Mouse (Mus musculus): ENCODE data around the gene Gm10718. TPM values are rescaled to one million over a fixed set of nuclear protein-coding genes. Genes with fewer than 3 reads are reported as not detected.
"Not testable (repeated sequence)": the region's sequence is repeated elsewhere in the genome, so short reads cannot be mapped to it uniquely, and the experiment has no call there.

Gm10718 gene
- polyA plus RNA-seq, 3 experiments from 2014 or later: 1.3 TPM; not detected in 1

DNA sequence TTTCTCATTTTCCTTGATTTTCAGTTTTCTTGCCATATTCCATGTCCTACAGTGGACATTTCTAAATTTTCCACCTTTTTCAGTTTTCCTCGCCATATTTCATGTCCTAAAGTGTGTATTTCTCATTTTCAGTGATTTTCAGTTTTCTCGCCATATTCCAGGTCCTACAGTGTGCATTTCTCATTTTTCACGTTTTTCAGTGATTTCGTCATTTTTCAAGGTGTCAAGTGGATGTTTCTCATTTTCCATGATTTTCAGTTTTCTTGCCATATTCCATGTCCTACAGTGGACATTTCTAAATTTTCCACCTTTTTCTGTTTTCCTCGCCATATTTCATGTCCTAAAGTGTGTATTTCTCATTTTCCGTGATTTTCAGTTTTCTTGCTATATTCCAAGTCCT, 2.3 kb downstream of the Gm10718 start:
- not testable (repeated sequence) for ATAC-seq

DNA sequence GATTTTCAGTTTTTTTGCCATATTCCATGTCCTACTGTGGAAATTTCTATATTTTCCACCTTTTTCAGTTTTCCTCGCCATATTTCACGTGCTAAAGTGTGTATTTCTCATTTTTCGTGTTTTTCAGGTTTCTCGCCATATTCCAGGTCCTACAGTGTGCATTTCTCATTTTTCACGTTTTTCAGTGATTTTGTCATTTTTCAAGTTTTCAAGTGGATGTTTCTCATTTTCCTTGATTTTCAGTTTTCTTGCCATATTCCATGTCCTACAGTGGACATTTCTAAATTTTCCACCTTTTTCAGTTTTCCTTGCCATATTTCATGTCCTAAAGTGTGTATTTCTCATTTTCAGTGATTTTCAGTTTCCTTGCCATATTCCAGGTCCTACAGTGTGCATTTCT, 2.8 kb downstream of the Gm10718 start:
- not testable (repeated sequence) for ATAC-seq

DNA sequence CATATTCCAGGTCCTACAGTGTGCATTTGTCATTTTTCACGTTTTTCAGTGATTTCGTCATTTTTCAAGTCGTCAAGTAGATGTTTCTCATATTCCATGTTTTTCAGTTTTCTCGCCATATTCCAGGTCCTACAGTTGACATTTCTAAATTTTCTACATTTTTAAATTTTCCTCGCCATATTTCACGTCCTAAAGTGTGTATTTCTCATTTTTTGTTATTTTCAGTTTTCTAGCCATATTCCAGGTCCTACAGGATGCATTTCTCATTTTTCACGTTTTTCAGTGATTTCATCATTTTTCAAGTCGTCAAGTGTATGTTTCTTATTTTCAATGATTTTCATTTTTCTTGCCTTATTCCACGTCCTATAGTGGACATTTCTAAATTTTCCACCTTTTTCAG, 3.4 kb downstream of the Gm10718 start:
- not testable (repeated sequence) for ATAC-seq

DNA sequence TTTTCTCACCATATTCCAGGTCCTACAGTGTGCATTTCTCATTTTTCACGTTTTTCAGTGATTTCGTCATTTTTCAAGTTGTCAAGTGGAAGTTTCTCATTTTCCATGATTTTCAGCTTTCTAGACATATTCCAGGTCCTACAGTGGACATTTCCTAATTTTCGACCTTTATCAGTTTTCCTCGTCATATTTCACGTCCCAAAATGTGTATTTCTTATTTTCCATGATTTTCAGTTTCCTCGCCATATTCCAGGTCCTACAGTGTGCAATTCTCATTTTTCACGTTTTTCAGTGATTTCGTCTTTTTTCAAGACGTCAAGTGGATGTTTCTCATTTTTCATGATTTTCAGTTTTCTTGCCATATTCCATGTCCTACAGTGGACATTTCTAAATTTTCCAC, 3.9 kb downstream of the Gm10718 start:
- not testable (repeated sequence) for ATAC-seq

DNA sequence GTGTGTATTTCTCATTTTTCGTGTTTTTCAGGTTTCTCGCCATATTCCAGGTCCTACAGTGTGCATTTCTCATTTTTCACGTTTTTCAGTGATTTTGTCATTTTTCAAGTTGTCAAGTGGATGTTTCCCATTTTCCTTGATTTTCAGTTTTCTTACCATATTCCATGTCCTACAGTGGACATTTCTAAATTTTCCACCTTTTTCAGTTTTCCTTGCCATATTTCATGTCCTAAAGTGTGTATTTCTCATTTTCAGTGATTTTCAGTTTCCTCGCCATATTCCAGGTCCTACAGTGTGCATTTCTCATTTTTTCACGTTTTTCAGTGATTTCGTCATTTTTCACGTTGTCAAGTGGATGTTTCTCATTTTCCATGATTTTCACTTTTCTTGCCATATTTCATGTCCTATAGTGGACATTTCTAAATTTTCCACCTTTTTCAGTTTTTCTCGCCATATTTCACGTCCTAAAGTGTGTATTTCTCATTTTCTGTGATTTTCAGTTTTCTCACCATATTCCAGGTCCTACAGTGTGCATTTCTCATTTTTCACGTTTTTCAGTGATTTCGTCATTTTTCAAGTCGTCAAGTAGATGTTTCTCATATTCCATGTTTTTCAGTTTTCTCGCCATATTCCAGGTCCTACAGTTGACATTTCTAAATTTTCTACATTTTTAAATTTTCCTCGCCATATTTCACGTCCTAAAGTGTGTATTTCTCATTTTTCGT, 6.1 kb downstream of the Gm10718 start:
- ATAC-seq: not testable (repeated sequence)

DNA sequence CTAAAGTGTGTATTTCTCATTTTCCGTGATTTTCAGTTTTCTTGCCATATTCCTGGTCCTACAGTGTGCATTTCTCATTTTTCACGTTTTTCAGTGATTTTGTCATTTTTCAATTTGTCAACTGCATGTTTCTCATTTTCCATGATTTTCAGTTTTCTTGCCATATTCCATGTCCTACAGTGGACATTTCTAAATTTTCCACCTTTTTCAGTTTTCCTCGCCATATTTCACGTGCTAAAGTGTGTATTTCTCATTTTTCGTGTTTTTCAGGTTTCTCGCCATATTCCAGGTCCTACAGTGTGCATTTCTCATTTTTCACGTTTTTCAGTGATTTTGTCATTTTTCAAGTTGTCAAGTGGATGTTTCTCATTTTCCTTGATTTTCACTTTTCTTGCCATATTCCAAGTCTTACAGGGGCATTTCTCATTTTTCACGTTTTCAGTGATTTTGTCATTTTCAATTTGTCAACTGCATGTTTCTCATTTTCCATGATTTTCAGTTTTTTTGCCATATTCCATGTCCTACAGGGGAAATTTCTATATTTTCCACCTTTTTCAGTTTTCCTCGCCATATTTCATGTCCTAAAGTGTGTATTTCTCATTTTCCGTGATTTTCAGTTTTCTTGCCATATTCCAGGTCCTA, 7.5 kb downstream of the Gm10718 start:
- ATAC-seq: not testable (repeated sequence)

DNA sequence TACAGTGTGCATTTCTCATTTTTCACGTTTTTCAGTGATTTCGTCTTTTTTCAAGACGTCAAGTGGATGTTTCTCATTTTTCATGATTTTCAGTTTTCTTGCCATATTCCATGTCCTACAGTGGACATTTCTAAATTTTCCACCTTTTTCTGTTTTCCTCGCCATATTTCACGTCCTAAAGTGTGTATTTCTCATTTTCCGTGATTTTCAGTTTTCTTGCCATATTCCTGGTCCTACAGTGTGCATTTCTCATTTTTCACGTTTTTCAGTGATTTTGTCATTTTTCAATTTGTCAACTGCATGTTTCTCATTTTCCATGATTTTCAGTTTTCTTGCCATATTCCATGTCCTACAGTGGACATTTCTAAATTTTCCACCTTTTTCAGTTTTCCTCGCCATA, 11.0 kb downstream of the Gm10718 start, which contains the start of gene Gm17535:
TSS of gene Gm17535 (plus strand) at position 301 of the 400 bp plus-strand sequence.
- ATAC-seq: not testable (repeated sequence)

DNA sequence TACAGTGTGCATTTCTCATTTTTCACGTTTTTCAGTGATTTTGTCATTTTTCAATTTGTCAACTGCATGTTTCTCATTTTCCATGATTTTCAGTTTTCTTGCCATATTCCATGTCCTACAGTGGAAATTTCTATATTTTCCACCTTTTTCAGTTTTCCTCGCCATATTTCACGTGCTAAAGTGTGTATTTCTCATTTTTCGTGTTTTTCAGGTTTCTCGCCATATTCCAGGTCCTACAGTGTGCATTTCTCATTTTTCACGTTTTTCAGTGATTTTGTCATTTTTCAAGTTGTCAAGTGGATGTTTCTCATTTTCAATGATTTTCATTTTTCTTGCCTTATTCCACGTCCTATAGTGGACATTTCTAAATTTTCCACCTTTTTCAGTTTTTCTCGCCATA, 13.2 kb downstream of the Gm10718 start, which contains the start of gene Gm10715:
TSS of gene Gm10715 (plus strand) at position 301 of the 400 bp plus-strand sequence.
- not testable (repeated sequence) for ATAC-seq

DNA sequence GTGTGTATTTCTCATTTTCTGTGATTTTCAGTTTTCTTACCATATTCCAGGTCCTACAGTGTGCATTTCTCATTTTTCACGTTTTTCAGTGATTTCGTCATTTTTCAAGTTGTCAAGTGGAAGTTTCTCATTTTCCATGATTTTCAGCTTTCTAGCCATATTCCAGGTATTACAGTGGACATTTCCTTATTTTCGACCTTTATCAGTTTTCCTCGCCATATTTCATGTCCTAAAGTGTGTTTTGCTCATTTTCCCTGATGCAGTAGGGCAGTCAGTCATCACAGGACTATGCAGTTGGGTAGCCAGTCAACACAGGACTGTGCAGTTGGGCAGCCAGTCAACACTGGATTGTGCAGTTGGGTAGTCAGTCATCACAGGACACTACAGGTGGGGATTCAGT, 14.8 kb downstream of the Gm10718 start:
- ATAC-seq: not testable (repeated sequence)

Other genes with a start within 250 kb of the Gm10718 start
- gene Gm10722, start 22.6 kb upstream of the Gm10718 start, polyA plus RNA-seq (2017; shearing (Covaris generic)): under 1 TPM in 1 of 3 experiments, not detected in 2; 0.74 TPM
- gene Gm11168, start 20.2 kb upstream of the Gm10718 start, polyA plus RNA-seq (2017; shearing (Covaris generic)): 1 to 10 TPM in 1 of 3 experiments, under 1 TPM in 1, not detected in 1; 0.84 to 2.4 TPM
- under 1 TPM in 1 of 3 experiments, not detected in 2; 0.99 TPM for gene Gm10721, start 10.4 kb upstream of the Gm10718 start, polyA plus RNA-seq (2017; shearing (Covaris generic))
- gene Gm10720, start 7.9 kb upstream of the Gm10718 start, polyA plus RNA-seq (2017; shearing (Covaris generic)): not detected
- 1 to 10 TPM in 1 of 3 experiments, under 1 TPM in 1, not detected in 1; 0.89 to 3.2 TPM for gene Gm10719, start 6.1 kb upstream of the Gm10718 start, polyA plus RNA-seq (2017; shearing (Covaris generic))
- gene Gm10717, start 1.9 kb downstream of the Gm10718 start, polyA plus RNA-seq (2017; shearing (Covaris generic)): 1 to 10 TPM; 3.1 to 8.1 (median 4.5) TPM
- not detected for gene Gm17535, start 11.1 kb downstream of the Gm10718 start, polyA plus RNA-seq (2017; shearing (Covaris generic))
- not detected for gene Gm10715, start 13.3 kb downstream of the Gm10718 start, polyA plus RNA-seq (2017; shearing (Covaris generic))

All from inflammation-experienced regulatory T-cells, adult 6 months (primary cell).